Mouse (Mus musculus) forebrain, embryonic 15.5 days (tissue): ENCODE results near the gene 1700042G07Rik. TPM values are rescaled to one million over a fixed set of nuclear protein-coding genes. Genes with fewer than 3 reads are reported as not detected.
"Not testable (repeated sequence)": the region's sequence is repeated elsewhere in the genome, so short reads cannot be mapped to it uniquely, and the experiment has no call there.

Experiments used
- ATAC-seq: fragments of 200-750 bp; cut with Nextera tagmentation; replicated peaks from 2 replicates; pipeline ENCODE4 v1.8.0; 2017; ENCODE audit warnings: mild to moderate bottlenecking, moderate TSS enrichment, moderate library complexity
- H3K27ac ChIP-seq: fragments of 300-500 bp; sonication (generic); replicated peaks from 2 replicates; pipeline ENCODE4 v1.5.1; 2015; ENCODE audit warnings: mild to moderate bottlenecking, inconsistent platforms
- H3K27me3 ChIP-seq: fragments of 300-500 bp; sonication (generic); 2 replicates; pipeline ENCODE4 v1.6.1; 2015; ENCODE audit warnings: inconsistent platforms
- H3K36me3 ChIP-seq: fragments of 300-500 bp; sonication (generic); 2 replicates; pipeline ENCODE4 v1.6.1; 2015; ENCODE audit warnings: mild to moderate bottlenecking, inconsistent platforms
- H3K4me1 ChIP-seq: fragments of 300-500 bp; sonication (generic); 2 replicates; pipeline ENCODE4 v1.6.1; 2015; ENCODE audit warnings: inconsistent platforms
- H3K4me2 ChIP-seq: fragments of 300-500 bp; sonication (generic); replicated peaks from 2 replicates; pipeline ENCODE4 v1.6.1; 2015; ENCODE audit warnings: mild to moderate bottlenecking, inconsistent platforms
- H3K4me3 ChIP-seq: fragments of 300-500 bp; sonication (generic); 2 replicates; pipeline ENCODE4 v1.5.1; 2015; ENCODE audit warnings: mild to moderate bottlenecking, inconsistent platforms
- H3K9ac ChIP-seq: fragments of 300-500 bp; sonication (generic); replicated peaks from 2 replicates; pipeline ENCODE4 v1.6.1; 2015; ENCODE audit warnings: mild to moderate bottlenecking, inconsistent platforms
- H3K9me3 ChIP-seq: fragments of 300-500 bp; sonication (generic); 2 replicates; pipeline ENCODE4 v1.6.1; 2016; ENCODE audit warnings: inconsistent platforms
- WGBS: fragments of 180-500 bp; shearing (Covaris S2); methylation state at CpG from one replicate; pipeline ENCODE4 v1.1.7; 2015; ENCODE audit warnings: mixed read lengths; 5-methylcytosine and 5-hydroxymethylcytosine counted together
- polyA plus RNA-seq: library from polyadenylated mRNA; unstranded; fragments of >200 nt; fragmentation: Nextera tagmentation; extraction: Ambion mirVana; gene quantifications from 2 replicates; pipeline ENCODE4 v1.2.1, GENCODE M21; 2015

Gene 1700042G07Rik
- polyA plus RNA-seq, 1 experiment from 2014 or later: not detected

DNA sequence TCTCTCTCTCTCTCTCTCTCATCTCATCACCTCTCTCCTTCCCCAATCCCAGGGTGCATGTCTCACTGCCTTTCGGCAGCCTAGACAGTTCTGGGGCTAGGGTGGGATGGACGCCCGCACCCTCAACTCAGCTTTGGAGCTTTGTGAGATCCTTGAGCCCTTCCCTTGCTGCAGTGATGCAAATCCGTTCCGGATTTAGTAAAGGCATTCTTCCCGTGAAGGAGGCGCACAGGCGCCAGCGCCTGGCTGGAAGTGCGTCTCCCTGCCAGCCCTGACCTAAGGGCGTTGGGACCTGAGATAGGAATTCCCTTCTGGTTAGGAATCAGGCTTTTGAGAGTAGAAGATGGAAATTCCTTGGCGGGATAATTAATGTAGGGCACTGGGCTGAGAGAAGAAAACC is 9.6 kb downstream of the 1700042G07Rik start:
- 0 out of 2 replicates have a peak, but pooled peaks cover 4% of the 10 kb centered on the region for H3K4me1 ChIP-seq
- no peak overlapping the region for H3K9ac ChIP-seq
- 5% methylated on average over 12 of the region's 12 CpGs for WGBS
- H3K4me2 ChIP-seq: peak overlapping the region; percentile 21
- no peak overlapping the region for H3K27ac ChIP-seq
- H3K27me3 ChIP-seq: no peaks in the 10 kb centered on the region
- no peak overlapping the region for H3K4me3 ChIP-seq
- H3K36me3 ChIP-seq: no peaks in the 10 kb centered on the region
- H3K9me3 ChIP-seq: no peaks in the 10 kb centered on the region
- no peak for ATAC-seq

- 91% methylated on average over 4 of the region's 4 CpGs for WGBS
Measured at GRCm38 (mm10) chr4:116185083-116185482, 11.9 kb downstream of the 1700042G07Rik start.

DNA sequence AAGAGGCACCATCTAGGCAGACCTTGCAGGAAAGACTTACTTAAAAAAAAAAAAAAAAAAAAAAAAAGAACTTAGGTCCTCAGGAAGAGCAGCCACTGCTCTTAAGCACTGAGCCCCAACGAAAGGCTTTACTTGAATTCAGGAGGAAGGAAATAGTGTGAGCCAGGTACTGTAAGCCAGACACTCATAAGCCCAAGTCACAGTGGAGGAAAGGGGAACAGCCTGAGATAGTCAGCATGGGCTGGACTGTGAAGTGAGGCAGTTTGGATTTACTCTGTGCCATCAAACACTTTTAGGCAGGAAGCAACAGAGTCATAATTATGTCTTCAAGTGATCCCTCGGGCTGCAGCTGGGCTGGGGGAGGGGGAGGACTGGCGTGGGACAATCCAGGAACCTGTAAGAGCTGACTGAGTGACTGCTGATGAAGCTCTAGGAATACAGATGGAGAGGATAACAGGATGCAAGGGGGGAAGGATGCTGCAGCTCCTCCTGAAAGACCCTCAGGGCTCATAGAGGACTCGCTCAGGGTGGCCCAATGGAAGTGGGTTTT is 19.2 kb downstream of the 1700042G07Rik start:
- H3K27me3 ChIP-seq: no peaks in the 10 kb centered on the region
- H3K4me2 ChIP-seq: no peak overlapping the region
- no peak for ATAC-seq
- WGBS: 64% methylated on average over 4 of the region's 4 CpGs
- no peak overlapping the region for H3K27ac ChIP-seq
- H3K36me3 ChIP-seq: no peaks in the 10 kb centered on the region
- H3K4me1 ChIP-seq: no peaks in the 10 kb centered on the region
- H3K4me3 ChIP-seq: no peak overlapping the region
- no peak overlapping the region for H3K9ac ChIP-seq
- no peaks in the 10 kb centered on the region for H3K9me3 ChIP-seq

More at GRCm38 (mm10) chr4:116185083-116185482, 11.9 kb downstream of the 1700042G07Rik start:
- no peak for ATAC-seq
- Histone ChIP-seq H3K27ac (no peak overlapping the region), H3K9ac (no peak overlapping the region), H3K36me3 (no peaks in the 10 kb centered on the region), H3K9me3 (no peaks in the 10 kb centered on the region), H3K4me2 (no peak overlapping the region), H3K4me3 (no peak overlapping the region), H3K4me1 (0 out of 2 replicates have a peak, but pooled peaks cover 4% of the 10 kb centered on the region), H3K27me3 (no peaks in the 10 kb centered on the region)

GRCm38 (mm10) chr4:116193583-116194383 is 20.6 kb downstream of the 1700042G07Rik start:
- no peaks in the 10 kb centered on the region for H3K36me3 ChIP-seq
- no peak overlapping the region for H3K27ac ChIP-seq
- no peaks in the 10 kb centered on the region for H3K4me1 ChIP-seq
- no peaks in the 10 kb centered on the region for H3K9me3 ChIP-seq
- H3K27me3 ChIP-seq: no peaks in the 10 kb centered on the region
- no peak for ATAC-seq
- no peak overlapping the region for H3K4me3 ChIP-seq
- no peak overlapping the region for H3K9ac ChIP-seq
- WGBS: 60% methylated on average over 9 of the region's 9 CpGs
- H3K4me2 ChIP-seq: no peak overlapping the region

- H3K4me3 ChIP-seq: no peak overlapping the region
- H3K9me3 ChIP-seq: no peaks in the 10 kb centered on the region
- no peak overlapping the region for H3K4me2 ChIP-seq
- no peaks in the 10 kb centered on the region for H3K36me3 ChIP-seq
- no peaks in the 10 kb centered on the region for H3K27me3 ChIP-seq
- H3K9ac ChIP-seq: no peak overlapping the region
- 78% methylated on average over 2 of the region's 2 CpGs for WGBS
- no peaks in the 10 kb centered on the region for H3K4me1 ChIP-seq
- no peak overlapping the region for H3K27ac ChIP-seq
- no peak for ATAC-seq
Measured at GRCm38 (mm10) chr4:116198422-116198821, 25.2 kb downstream of the 1700042G07Rik start.

DNA sequence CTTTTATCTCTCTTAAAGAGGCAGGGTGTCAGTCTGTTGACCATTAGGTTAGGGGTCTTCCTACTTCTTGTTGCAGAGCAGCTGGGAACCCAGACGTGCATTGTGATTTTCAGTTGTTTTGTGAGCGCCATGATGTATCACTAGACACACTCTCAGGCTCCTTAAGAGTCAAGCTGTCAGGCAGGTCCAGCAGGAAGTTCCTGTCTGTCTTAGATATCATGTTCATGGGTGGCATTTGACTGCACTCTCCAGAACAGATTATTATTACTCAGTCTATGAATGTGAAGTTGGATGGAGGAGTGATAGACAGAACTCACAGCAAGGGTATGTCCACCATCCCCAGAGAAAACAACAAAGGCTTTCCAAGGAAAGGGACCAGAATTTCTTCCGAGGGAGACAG is 31.2 kb downstream of the 1700042G07Rik start:
- H3K4me3 ChIP-seq: no peak overlapping the region
- no peaks in the 10 kb centered on the region for H3K4me1 ChIP-seq
- H3K27me3 ChIP-seq: no peaks in the 10 kb centered on the region
- 78% methylated on average over 3 of the region's 3 CpGs for WGBS
- H3K9ac ChIP-seq: no peak overlapping the region
- ATAC-seq: no peak
- no peak overlapping the region for H3K4me2 ChIP-seq
- no peaks in the 10 kb centered on the region for H3K36me3 ChIP-seq
- no peaks in the 10 kb centered on the region for H3K9me3 ChIP-seq
- H3K27ac ChIP-seq: no peak overlapping the region

DNA sequence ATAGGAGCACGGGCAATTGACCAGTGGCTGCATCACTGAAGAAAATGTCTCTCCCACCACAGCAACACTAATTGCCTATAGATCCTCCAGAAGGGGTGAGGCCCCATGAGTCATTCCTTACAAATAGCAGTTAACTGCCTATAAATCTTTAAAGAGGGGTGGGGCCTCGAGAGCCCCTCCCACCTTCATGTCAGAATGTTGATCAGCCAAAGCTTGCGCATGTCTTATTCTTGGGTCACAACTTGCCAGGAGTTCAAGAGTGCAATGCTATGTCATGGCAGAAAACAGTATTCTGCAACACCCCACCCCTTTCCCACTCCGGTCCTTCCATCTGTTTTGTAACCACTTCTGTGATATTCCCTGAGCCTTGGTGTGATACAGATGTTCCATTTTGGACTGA is 33.4 kb downstream of the 1700042G07Rik start:
- H3K9ac ChIP-seq: no peak overlapping the region
- H3K4me1 ChIP-seq: no peaks in the 10 kb centered on the region
- H3K27ac ChIP-seq: no peak overlapping the region
- no peak overlapping the region for H3K4me3 ChIP-seq
- H3K36me3 ChIP-seq: no peaks in the 10 kb centered on the region
- 82% methylated on average over 4 of the region's 4 CpGs for WGBS
- no peaks in the 10 kb centered on the region for H3K27me3 ChIP-seq
- no peak for ATAC-seq
- no peak overlapping the region for H3K4me2 ChIP-seq
- H3K9me3 ChIP-seq: no peaks in the 10 kb centered on the region

GRCm38 (mm10) chr4:116208891-116209290 is 35.7 kb downstream of the 1700042G07Rik start:
- H3K4me1 ChIP-seq: no peaks in the 10 kb centered on the region
- ATAC-seq: no peak
- no peak overlapping the region for H3K27ac ChIP-seq
- 91% methylated on average over 1 of the region's 1 CpGs for WGBS
- no peaks in the 10 kb centered on the region for H3K36me3 ChIP-seq
- no peak overlapping the region for H3K4me3 ChIP-seq
- H3K9ac ChIP-seq: no peak overlapping the region
- H3K4me2 ChIP-seq: no peak overlapping the region
- no peaks in the 10 kb centered on the region for H3K9me3 ChIP-seq
- no peaks in the 10 kb centered on the region for H3K27me3 ChIP-seq

GRCm38 (mm10) chr4:116215895-116216605 is 42.9 kb downstream of the 1700042G07Rik start:
- H3K27me3 ChIP-seq: no peaks in the 10 kb centered on the region
- peaks cover 8% of the 10 kb centered on the region for H3K4me1 ChIP-seq
- H3K9me3 ChIP-seq: no peaks in the 10 kb centered on the region
- H3K4me2 ChIP-seq: no peak overlapping the region
- no peak for ATAC-seq
- H3K9ac ChIP-seq: no peak overlapping the region
- no peaks in the 10 kb centered on the region for H3K36me3 ChIP-seq
- H3K4me3 ChIP-seq: no peak overlapping the region
- H3K27ac ChIP-seq: no peak overlapping the region
- WGBS: 97% methylated on average over 2 of the region's 2 CpGs

DNA sequence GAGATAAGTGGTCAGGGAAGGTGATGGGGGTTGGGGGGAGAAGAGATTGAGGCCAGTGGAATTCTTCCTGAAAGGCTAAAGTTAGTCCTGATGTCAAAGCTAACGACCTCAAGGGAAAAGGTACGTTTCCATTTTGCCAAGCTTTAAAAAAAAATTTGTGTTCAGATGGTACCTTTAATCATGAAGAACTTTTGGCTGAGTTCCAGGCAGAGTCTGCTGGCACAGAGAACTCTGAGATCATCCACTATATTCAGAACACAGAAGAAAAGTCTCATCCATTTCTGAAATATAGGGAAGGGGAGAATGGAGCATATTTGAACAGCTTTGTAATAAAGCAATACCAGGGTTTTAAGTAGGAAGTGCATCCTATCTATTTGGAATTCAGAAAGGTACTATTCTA is 43.9 kb downstream of the 1700042G07Rik start:
- Histone ChIP-seq H3K4me3 (no peak overlapping the region), H3K27me3 (no peaks in the 10 kb centered on the region), H3K4me2 (no peak overlapping the region), H3K4me1 (peaks cover 8% of the 10 kb centered on the region), H3K27ac (no peak overlapping the region), H3K9ac (no peak overlapping the region), H3K9me3 (no peaks in the 10 kb centered on the region), H3K36me3 (no peaks in the 10 kb centered on the region)
- 50% methylated on average over 2 of the region's 2 CpGs for WGBS
- ATAC-seq: no peak

- not testable (repeated sequence) for H3K9me3 ChIP-seq, H3K27me3 ChIP-seq, H3K4me1 ChIP-seq, H3K27ac ChIP-seq, H3K36me3 ChIP-seq, H3K9ac ChIP-seq, ATAC-seq, H3K4me2 ChIP-seq, H3K4me3 ChIP-seq
- WGBS: 83% methylated on average over 1 of the region's 1 CpGs
Measured at GRCm38 (mm10) chr4:116217661-116218060, 44.5 kb downstream of the 1700042G07Rik start.

DNA sequence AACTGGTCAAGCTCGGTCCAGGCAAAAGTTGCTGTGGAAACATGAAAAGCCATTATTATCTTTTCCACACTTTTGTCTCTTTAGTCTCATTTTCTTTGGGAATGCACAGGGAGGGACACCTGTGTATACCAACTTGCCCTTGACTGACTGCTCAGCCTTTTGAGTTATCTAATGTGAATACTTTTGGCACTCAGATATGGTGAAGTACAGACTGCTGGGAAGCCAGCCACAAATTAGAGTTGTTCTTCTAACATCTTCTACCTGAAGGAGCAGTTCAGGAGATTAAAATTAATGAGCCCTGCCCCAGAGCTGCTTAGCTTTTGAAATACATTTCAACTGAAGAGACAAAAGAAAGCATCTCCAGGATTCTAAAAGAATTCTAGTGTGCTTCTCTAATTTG is 45.9 kb downstream of the 1700042G07Rik start:
- WGBS: 75% methylated on average over 1 of the region's 1 CpGs
- no peak for ATAC-seq
- no peak overlapping the region for H3K4me2 ChIP-seq
- no peaks in the 10 kb centered on the region for H3K27me3 ChIP-seq
- H3K4me1 ChIP-seq: peaks cover 8% of the 10 kb centered on the region
- H3K36me3 ChIP-seq: no peaks in the 10 kb centered on the region
- no peak overlapping the region for H3K9ac ChIP-seq
- H3K9me3 ChIP-seq: no peaks in the 10 kb centered on the region
- H3K4me3 ChIP-seq: no peak overlapping the region
- no peak overlapping the region for H3K27ac ChIP-seq
